Mouse (Mus musculus) heart, embryonic 14.5 days (tissue): ENCODE measurements around the gene Pck1. TPM values are rescaled to one million over a fixed set of nuclear protein-coding genes. Genes with fewer than 3 reads are reported as not detected.
A peak's percentile ranks its signal among the peaks of the same experiment; 100 is the strongest.

Source experiments
- ATAC-seq: fragments of 200-750 bp; cut with Nextera tagmentation; 2 replicates; pipeline ENCODE4 v1.8.0; 2017; ENCODE audit warnings: low read depth, moderate TSS enrichment; ENCODE audit not compliant: insufficient number of reproducible peaks, insufficient read depth, low FRiP score
- H3K27ac ChIP-seq, 2 experiments: fragments of 200-500 bp in 1 of 2; fragments of 300-500 bp in 1 of 2; sonication (generic) in 1 of 2; replicated peaks in 1 of 2; 2 replicates each; pipeline ENCODE4 v1.5.1; 2012 to 2014; ENCODE audit warnings: low read depth in 2 of 2, low read length in 2 of 2, control low read depth in 1 of 2, mild to moderate bottlenecking in 1 of 2, mixed read lengths in 1 of 2; ENCODE audit not compliant: control insufficient read depth in 1 of 2, insufficient read depth in 1 of 2
- H3K27me3 ChIP-seq: fragments of 300-500 bp; sonication (generic); 2 replicates; pipeline ENCODE4 v1.6.1; 2014; ENCODE audit warnings: mild to moderate bottlenecking, low read length, control low read depth; ENCODE audit not compliant: control insufficient read depth, insufficient read depth
- H3K36me3 ChIP-seq: fragments of 300-500 bp; sonication (generic); 2 replicates; pipeline ENCODE4 v1.6.1; 2014; ENCODE audit warnings: mild to moderate bottlenecking, control low read depth, low read length, mixed read lengths; ENCODE audit not compliant: control insufficient read depth, insufficient read depth
- H3K4me1 ChIP-seq, 2 experiments: fragments of 200-500 bp in 1 of 2; fragments of 300-500 bp in 1 of 2; sonication (generic) in 1 of 2; 2 replicates each; pipeline ENCODE4 v1.6.1; 2012 to 2014; ENCODE audit warnings: low read length in 2 of 2, control low read depth in 1 of 2, mixed read lengths in 1 of 2; ENCODE audit not compliant: control insufficient read depth in 2 of 2, insufficient read depth in 2 of 2
- H3K4me2 ChIP-seq: fragments of 300-500 bp; sonication (generic); 2 replicates; pipeline ENCODE4 v1.6.1; 2014; ENCODE audit warnings: mild to moderate bottlenecking, low read length
- H3K4me3 ChIP-seq, 2 experiments: fragments of 200-500 bp in 1 of 2; fragments of 300-500 bp in 1 of 2; sonication (generic) in 1 of 2; 2 replicates each; pipeline ENCODE4 v1.5.1; 2012 to 2014; ENCODE audit warnings: low read length in 2 of 2, mild to moderate bottlenecking in 2 of 2, control low read depth in 1 of 2, low read depth in 1 of 2, moderate library complexity in 1 of 2; ENCODE audit not compliant: control insufficient read depth in 1 of 2, insufficient read depth in 1 of 2
- H3K9ac ChIP-seq: fragments of 300-500 bp; sonication (generic); 2 replicates; pipeline ENCODE4 v1.6.1; 2014; ENCODE audit warnings: mild to moderate bottlenecking, low read length
- H3K9me3 ChIP-seq: fragments of 300-500 bp; sonication (generic); 2 replicates; pipeline ENCODE4 v1.6.1; 2016; ENCODE audit warnings: low read length, control low read depth; ENCODE audit not compliant: control insufficient read depth
- WGBS: fragments of 180-500 bp; shearing (Covaris S2); extraction: QIAGEN DNeasy Blood & Tissue Kit; methylation state at CpG from one replicate; pipeline ENCODE4 v1.1.7; 2014; 5-methylcytosine and 5-hydroxymethylcytosine counted together
- polyA plus RNA-seq: library from polyadenylated mRNA; unstranded; fragments of >200 nt; fragmentation: Nextera tagmentation; extraction: Ambion mirVana; gene quantifications from 2 replicates; pipeline ENCODE4 v1.2.1, GENCODE M21; 2014

The Pck1 gene
- polyA plus RNA-seq, 1 experiment from 2014 or later: not detected

- peak overlapping the region; percentile 68 to 69 for H3K27ac ChIP-seq
- H3K27me3 ChIP-seq: no peaks in the 10 kb centered on the region
- no peaks in the 10 kb centered on the region for H3K36me3 ChIP-seq
- peaks cover 27% of the 10 kb centered on the region in 2 experiments for H3K4me1 ChIP-seq
- H3K4me2 ChIP-seq: no peak overlapping the region
- peak; percentile 57; the same call in 1 of the 2 replicates for ATAC-seq
- 15% methylated on average over 9 of the region's 9 CpGs for WGBS
- H3K9ac ChIP-seq: no peak overlapping the region
- H3K4me3 ChIP-seq: no peak overlapping the region
- H3K9me3 ChIP-seq: no peaks in the 10 kb centered on the region
These were observed 18.2 kb upstream of the Pck1 start for GRCm38 (mm10) chr2:173134695-173135094.

- Histone ChIP-seq H3K36me3 (no peaks in the 10 kb centered on the region), H3K4me3 (no peak overlapping the region), H3K4me1 (peaks cover 18 to 21% of the 10 kb centered on the region in 2 experiments), H3K27ac (no peak overlapping the region), H3K27me3 (no peaks in the 10 kb centered on the region), H3K9me3 (no peaks in the 10 kb centered on the region), H3K4me2 (no peak overlapping the region), H3K9ac (no peak overlapping the region)
- no peak for ATAC-seq
- WGBS: 62% methylated on average over 15 of the region's 15 CpGs
These were observed 14.3 kb upstream of the Pck1 start for GRCm38 (mm10) chr2:173138323-173139239.

GRCm38 (mm10) chr2:173143611-173144010, 9.2 kb upstream of the Pck1 start:
- no peak overlapping the region for H3K4me2 ChIP-seq
- H3K27ac ChIP-seq: no peak overlapping the region
- no peaks in the 10 kb centered on the region for H3K9me3 ChIP-seq
- peaks cover 0 to 5% of the 10 kb centered on the region in 2 experiments; a peak in 2 of 4 replicates for H3K4me1 ChIP-seq
- no peaks in the 10 kb centered on the region for H3K27me3 ChIP-seq
- H3K36me3 ChIP-seq: no peaks in the 10 kb centered on the region
- H3K4me3 ChIP-seq: no peak overlapping the region
- no peak overlapping the region for H3K9ac ChIP-seq
- 81% methylated on average over 11 of the region's 11 CpGs for WGBS
- no peak for ATAC-seq

GRCm38 (mm10) chr2:173145808-173146207, 7.0 kb upstream of the Pck1 start:
- no peak overlapping the region for H3K4me2 ChIP-seq
- ATAC-seq: no peak

GRCm38 (mm10) chr2:173146728-173147127, 6.1 kb upstream of the Pck1 start:
- no peak overlapping the region for H3K27ac ChIP-seq
- H3K4me3 ChIP-seq: no peak overlapping the region
- H3K36me3 ChIP-seq: no peaks in the 10 kb centered on the region
- H3K9ac ChIP-seq: no peak overlapping the region
- H3K27me3 ChIP-seq: no peaks in the 10 kb centered on the region
- no peaks in the 10 kb centered on the region for H3K9me3 ChIP-seq
- no peak for ATAC-seq
- peaks cover 0 to 8% of the 10 kb centered on the region in 2 experiments; a peak in 2 of 4 replicates for H3K4me1 ChIP-seq
- H3K4me2 ChIP-seq: no peak overlapping the region
- 82% methylated on average over 6 of the region's 6 CpGs for WGBS

More at GRCm38 (mm10) chr2:173145808-173146207, 7.0 kb upstream of the Pck1 start:
- Histone ChIP-seq H3K4me1 (peaks cover 0 to 1% of the 10 kb centered on the region in 2 experiments; a peak in 2 of 4 replicates), H3K36me3 (no peaks in the 10 kb centered on the region), H3K9ac (no peak overlapping the region), H3K4me3 (no peak overlapping the region), H3K27me3 (no peaks in the 10 kb centered on the region), H3K9me3 (no peaks in the 10 kb centered on the region), H3K27ac (no peak overlapping the region)
- WGBS: 66% methylated on average over 3 of the region's 3 CpGs

GRCm38 (mm10) chr2:173148001-173148400, 4.8 kb upstream of the Pck1 start:
- no peak overlapping the region for H3K27ac ChIP-seq
- H3K9ac ChIP-seq: no peak overlapping the region
- H3K27me3 ChIP-seq: no peaks in the 10 kb centered on the region
- H3K9me3 ChIP-seq: no peaks in the 10 kb centered on the region
- WGBS: 80% methylated on average over 5 of the region's 5 CpGs
- H3K4me1 ChIP-seq: peaks cover 5 to 16% of the 10 kb centered on the region in 2 experiments; a peak in 3 of 4 replicates
- no peak overlapping the region for H3K4me2 ChIP-seq
- ATAC-seq: no peak
- no peaks in the 10 kb centered on the region for H3K36me3 ChIP-seq
- no peak overlapping the region for H3K4me3 ChIP-seq

GRCm38 (mm10) chr2:173151352-173151751, 1.5 kb upstream of the Pck1 start:
- 48% methylated on average over 5 of the region's 5 CpGs for WGBS
- Histone ChIP-seq H3K4me3 (no peak overlapping the region), H3K4me2 (no peak overlapping the region), H3K4me1 (peaks cover 5 to 21% of the 10 kb centered on the region in 2 experiments; a peak in 3 of 4 replicates), H3K36me3 (no peaks in the 10 kb centered on the region), H3K27ac (no peak overlapping the region), H3K9ac (no peak overlapping the region), H3K9me3 (no peaks in the 10 kb centered on the region), H3K27me3 (no peaks in the 10 kb centered on the region)
- ATAC-seq: peak; percentile 66; the same call in 1 of the 2 replicates
